Mouse (Mus musculus): Measurements from ENCODE around the gene Pym1.
"Not testable (repeated sequence)": the region's sequence is repeated elsewhere in the genome, so short reads cannot be mapped to it uniquely, and the experiment has no call there.

The Pym1 gene

DNA sequence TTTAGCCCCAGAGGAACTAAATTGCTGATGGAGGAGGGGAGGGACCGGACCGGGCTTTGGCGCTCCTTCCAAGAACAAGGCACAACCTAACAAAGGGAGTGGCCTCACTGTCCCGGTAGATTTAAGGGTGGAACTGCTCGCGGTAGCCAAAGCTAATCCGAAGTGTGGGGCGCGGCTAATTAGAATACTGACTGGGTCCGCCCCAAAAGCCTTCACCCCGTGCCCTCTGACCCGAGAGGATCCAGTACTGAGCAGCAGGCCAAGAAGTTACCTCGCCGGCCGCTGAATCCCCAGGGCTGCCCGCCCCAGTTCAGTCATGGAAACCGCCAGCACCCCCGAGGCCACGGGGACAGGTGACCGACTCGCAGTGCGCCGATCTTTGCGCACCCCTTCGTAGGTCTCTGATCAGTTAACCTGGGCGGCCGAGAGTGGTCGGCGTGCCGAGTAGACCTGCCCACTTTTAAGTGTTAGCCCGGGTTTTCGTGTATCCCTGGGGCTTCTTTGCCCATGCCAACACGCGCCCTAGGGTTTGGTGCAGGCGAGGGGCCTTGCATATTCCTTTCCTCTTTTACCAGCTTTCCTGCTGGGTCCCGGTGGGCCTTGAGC is at the start of gene Pym1:
Pym1 (plus strand) TSS at position 244 of the 606 bp plus-strand sequence.
- DNase-seq (ENCODE audit: low spot score), result peak; percentile 84

DNA sequence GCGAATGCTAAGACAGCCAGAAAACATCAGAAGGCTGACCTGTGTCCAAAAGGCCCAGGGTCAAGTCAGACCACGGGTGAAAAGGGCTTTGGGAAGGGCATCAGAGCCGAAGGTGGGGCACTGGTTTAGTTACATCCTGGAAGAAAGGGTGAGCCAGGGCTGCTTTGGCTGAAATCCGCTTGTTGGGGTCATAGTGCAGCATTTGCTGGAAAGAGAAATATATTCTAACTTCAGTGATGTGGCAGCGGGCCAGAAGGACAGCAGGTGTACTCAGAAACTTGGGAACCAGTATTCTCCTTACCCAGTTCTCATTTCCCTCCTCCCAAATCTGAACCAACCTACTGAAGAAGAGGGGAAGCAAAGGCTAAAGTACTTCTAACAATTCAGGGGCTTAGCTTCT is 48.7 kb upstream of the Pym1 start:
- peak; percentile 48 for DNase-seq (ENCODE audit: low spot score)

DNA sequence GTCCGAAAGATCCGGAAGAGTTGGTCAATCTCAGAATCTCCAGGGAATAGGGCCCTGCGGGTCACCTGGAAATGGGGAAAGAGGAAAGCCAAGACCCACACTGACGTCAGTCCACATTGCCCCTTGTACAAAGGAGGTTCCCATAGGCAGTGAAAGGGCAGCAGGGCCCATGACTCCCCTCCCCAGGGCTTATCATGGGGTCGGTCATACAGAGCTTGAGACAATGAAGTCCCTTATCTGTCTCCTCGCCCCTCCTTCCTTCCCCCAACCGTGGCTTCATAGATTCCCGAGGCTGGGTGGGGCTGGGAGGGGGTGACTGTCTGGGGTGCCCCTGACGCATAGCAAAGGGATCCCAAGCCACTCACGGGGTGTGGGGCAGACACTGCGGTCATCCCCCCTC is 48.1 kb upstream of the Pym1 start:
- DNase-seq (ENCODE audit: low spot score), result no peak

DNA sequence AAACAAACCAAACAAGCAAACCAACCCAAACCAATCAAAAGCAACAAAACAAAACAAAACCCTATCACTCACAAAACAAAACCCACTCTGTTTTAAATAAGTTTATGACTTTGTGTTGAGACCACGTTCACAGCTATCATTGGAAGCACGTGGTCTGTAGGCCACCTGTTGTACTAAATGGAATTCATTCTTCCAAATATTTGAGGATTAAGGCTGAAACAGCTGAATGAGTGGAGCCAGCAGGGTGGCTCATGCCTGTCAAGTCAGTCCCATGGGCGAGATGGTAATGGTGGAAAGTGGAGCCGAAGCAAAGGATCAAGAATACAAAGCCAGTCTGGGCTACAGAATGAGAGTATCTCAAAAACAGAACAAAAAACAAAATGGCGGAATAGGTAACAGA is 47.0 kb upstream of the Pym1 start:
- DNase-seq (ENCODE audit: low spot score), result no peak

DNA sequence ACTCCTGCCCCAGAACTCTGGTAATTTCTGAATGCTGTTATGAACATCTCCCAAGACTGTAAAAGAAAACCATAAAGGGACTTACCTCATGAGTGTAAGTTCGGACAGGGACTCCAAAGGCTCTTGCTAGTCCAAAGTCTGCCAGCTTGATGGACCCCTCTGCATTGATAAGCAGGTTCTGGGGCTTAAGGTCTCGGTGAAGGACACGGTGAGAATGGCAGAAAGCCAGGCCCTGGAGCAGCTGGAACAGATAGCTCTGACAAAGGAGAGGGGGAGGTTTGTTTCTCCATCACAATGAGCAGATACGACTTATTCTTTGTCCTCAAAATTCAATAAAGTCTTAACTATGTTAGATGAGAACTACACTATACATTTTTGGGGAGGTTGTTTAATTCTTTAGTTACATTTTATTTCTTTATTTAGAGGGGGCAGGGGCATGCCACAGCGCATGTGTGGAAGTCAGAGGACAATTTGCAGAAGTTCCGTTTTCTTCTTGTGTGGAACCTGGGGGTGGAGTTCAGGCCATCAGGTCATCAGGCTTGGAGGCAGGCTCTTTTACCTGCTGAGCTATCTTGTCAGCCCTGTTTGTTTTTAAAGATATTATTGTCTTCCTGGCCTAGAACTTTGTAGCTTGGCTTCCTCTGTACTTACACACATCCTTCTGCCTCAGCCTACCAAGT is 45.2 kb upstream of the Pym1 start:
- peak; percentile 71 for DNase-seq (ENCODE audit: low spot score)

DNA sequence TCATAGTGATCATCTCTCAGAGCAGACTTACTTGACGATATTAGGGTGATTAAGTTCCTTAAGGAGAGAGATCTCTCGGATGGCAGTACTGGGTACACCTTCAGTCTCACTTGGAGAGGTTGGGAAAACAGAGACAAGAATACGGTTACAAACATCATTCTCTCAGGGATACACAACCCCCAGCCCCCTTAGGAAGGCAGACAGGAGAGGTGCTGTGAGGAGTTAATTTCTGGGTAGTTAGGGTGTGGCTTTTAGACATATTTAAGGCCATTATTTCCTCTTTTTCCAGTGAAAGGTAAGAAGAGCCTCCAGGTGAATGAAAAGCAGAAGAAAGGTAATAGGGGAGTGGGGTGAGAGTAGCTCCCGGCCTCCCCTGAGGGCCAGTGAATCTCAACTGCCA is 43.8 kb upstream of the Pym1 start, which contains the start of gene Pmel:
Pmel (plus strand) TSS at position 301 of the 400 bp plus-strand sequence.
- no peak for DNase-seq (ENCODE audit: low spot score)

DNA sequence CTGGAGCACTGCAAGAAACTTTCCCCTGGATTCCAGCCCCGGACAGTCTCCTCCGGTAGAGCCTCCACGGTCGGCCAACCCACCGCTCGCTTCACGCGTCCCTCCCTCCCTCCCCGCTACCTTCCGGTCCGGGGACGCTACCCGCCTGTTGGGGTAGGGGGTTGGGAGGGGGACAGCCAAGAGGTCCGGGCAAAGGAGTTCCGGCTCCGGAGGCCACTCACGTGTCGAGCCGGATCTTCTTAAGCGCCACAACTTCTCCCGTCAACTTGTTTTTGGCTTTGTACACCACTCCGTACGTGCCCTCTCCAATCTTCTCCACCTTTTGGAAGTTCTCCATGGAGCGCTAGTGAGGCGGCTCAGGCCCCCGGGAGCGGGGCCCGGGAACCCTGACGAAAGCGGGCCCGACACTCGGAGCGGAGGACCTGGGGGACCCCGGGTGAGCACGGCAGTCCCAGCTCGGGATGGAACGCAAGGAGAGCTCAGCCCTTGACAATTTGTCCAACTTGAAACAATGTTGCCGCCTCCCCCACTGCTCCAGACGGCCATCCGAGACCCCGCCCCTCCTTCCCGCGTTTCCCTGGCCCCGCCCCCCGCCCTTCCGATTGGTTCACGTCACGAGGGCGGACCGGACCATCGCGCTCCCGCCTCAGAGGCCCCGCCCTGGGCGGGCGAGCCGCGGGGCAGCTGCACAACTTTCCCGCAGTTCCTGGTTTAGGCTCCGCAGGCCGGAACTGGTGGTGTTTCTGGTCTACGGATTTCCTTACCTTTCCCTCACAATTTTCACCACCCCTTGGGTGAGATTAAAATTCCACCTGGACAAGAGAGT is 43.0 kb upstream of the Pym1 start, which contains the start of gene Cdk2:
Cdk2 (minus strand) TSS at position 541 of the 826 bp plus-strand sequence.
- peak; percentile 98 for DNase-seq (ENCODE audit: low spot score)

DNA sequence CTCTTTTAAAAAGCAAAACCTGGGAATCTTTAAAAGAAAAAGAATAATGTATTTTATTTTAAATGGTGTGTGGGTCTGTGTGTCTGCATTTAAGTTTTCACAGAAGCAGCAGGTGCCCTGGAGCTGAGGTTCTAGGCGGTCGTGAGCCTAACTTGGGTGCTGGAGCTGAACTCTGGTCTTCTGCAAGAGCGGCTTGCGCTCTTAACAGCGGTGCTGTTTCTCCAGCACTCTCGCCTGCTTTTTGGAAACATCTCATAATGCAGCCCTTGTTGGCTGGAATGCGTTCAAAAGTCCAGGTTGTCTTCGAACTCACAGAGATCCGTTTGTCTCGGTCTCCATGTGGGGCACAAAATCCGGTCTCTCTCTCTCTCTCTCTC is 42.4 kb upstream of the Pym1 start:
- peak; percentile 51 for DNase-seq (ENCODE audit: low spot score)

DNA sequence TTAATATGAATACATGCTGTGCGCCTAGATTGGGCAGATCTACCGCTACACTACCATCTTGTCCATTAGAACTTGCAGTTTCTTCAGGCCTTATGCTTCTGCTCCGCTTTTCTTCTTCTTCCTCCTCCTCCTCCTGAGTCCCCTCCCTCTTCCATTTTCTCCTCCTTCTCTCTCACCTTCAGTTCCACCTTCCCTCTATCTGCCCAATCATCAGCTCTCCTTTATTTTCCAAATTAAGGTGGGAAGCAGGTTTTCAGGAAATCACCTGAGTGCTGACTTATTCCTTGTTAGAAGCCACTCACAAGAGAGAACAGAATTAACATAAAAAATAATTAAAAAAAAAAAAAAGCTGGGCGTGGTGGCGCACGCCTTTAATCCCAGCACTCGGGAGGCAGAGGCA is 36.4 kb upstream of the Pym1 start:
- DNase-seq (ENCODE audit: low spot score), result not testable (repeated sequence)

DNA sequence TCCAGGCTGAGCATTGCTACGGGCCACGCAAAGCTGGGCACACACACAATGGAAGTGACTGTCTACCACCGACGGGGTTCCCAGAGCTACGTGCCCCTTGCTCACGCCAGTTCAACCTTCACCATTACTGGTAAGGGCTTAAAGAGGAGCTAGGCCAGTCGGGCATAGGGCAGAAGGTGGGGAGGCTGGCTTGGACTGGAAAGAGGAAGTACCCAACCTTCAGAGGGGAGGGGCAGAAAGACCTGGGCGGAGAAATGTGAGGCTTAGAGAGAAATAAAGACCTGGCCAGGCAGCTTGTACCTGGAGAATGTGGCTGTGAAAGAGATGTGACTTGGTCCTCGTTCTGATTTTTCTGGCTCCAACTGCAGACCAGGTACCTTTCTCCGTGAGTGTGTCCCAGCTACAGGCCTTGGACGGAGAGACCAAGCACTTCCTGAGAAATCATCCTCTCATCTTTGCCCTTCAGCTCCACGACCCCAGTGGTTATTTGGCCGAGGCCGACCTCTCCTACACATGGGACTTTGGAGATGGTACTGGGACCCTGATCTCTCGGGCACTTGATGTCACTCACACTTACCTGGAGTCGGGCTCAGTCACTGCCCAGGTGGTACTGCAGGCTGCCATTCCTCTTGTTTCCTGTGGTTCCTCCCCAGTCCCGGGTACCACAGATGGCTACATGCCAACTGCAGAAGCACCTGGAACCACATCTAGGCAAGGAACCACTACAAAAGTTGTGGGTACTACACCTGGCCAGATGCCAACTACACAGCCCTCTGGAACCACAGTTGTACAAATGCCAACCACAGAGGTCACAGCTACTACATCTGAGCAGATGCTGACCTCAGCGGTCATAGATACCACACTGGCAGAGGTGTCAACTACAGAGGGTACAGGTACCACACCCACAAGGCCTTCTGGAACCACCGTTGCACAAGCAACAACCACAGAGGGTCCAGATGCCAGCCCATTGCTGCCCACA is 31.8 kb upstream of the Pym1 start:
- no peak for DNase-seq (ENCODE audit: low spot score)

DNA sequence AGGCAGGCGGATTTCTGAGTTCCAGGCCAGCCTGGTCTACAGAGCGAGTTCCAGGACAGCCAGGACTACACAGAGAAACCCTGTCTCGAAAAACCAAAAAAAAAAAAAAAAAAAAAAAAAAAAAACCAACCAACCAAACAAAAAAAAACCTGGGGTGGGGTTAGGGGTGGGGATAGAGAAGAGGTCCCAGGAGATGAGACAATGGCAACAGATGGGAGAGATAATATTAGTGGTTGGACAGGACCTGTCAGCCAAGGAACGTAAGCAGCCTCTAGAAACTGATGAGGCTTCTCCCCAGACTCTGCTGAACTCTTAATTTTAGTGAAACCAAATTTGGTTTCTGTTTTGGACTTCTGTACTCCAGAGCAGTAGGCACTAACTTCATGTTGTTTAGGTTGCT is 22.2 kb upstream of the Pym1 start:
- DNase-seq (ENCODE audit: low spot score), result not testable (repeated sequence)

DNA sequence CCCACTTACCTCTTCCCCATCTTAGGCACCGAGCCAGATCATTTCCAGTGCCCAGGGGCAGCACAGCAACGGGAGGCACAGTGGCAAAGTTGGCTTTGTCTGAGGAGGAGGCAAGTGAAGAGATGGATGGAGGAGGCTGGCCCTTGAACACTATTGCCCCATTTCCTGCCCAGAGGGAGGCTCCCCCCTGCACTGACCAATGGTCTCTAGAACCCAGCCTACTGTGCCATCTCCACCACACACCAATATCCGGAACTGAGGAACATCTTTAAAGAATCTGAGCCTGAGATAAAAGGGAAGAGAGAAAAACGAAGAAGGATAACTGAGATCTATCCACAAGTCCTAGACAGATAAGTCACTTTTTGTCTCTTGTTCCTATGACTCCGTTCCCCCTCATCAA is 19.6 kb upstream of the Pym1 start:
- DNase-seq (ENCODE audit: low spot score), result no peak

DNA sequence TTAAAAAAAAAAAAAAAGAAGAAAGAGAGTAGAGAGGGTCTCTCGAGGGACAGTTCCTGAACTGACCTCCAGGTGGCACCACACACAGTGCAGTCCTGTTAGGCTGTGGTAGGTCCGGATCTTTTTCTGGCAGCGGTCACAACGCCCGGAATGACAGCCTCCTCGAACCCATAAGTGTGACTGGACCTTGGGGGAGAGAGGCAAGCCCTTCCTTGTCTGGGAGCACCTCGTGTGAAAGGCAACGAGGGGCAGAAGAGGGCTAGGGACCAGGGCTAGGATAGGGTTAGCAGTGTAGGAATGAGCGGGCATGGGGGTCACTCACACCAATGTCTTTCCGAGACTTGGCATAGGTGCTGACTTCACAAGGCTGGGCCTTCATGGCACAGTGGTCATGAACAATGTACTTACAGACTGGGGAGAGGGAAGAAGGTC is 16.7 kb upstream of the Pym1 start:
- DNase-seq (ENCODE audit: low spot score), result peak; percentile 90

DNA sequence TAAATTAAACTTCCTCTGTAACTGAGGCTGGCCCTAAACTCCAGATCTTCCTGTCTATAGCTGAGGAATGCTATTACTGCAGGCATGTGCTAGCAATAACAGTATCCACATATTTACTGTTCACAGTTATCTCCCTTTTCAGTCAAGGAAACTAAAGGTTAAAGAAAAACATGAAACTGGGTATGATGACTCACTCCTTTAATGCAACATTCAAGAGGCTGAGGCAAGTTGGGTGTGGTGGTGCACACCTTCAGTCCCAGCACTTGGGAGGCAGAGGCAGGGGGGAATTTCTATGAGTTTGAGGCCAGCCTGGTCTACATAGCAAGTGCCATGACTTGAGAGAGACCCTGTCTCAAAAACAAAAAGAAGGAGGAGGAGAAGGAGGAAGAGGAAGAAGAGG is 15.7 kb upstream of the Pym1 start:
- DNase-seq (ENCODE audit: low spot score), result no peak

DNA sequence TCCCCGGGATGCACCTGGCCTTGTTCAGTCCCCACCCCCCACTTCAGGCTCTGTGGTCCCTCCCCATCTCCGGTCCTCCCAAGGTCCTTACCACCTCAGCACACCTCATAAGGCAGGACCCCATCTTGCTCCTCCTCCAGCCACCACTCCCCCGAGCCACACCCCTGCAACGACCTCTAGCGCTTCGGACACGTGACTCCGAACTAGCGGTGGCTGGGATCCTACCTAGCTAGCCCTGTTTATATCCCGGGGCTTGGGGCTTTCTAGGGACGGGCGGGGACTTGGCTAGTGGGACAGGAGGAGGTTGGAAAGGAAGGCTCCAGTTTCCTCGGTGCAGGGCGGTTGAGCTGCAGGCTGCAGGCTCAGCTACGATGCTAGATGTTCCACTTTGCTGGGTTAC is 10.3 kb upstream of the Pym1 start:
- no peak for DNase-seq (ENCODE audit: low spot score)

DNA sequence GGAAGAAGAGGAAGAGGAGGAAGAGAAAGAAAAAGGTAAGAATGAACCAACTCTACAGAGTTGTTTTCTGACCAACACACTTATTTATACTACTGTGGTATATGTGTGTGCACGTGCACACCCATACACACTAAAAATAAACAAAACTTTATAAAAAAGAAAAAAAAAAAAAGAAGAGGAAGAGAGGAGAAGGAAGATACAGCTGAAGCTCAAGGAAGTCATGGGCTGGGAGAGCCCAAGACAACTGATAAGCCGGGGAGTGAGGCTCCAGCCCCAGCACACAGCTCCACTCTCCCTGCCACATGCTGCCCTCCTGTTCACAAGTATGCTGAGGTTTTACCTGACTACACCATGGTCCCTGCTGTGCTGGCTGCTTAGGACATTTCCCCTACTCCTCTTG is 7.4 kb upstream of the Pym1 start:
- no peak for DNase-seq (ENCODE audit: low spot score)

DNA sequence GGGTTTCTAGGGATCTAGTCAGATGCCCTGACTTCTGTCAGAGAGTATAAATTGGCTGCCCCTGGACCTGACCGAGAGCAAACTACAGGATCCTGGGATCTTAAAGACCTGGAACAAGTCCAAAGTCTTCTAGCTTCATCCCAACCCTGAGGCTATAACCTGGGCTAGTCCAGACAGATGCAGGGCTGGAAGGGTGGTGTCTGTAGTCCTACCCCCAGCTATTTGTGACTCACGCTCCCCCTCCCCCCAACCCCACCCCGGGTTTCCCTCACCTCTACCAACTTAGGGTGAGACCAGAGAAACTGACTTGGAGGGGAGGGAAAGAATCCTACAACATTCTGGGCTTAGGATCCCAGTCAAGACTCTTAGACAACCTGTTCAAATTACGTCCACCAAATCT is 5.1 kb upstream of the Pym1 start:
- DNase-seq (ENCODE audit: low spot score), result no peak

DNA sequence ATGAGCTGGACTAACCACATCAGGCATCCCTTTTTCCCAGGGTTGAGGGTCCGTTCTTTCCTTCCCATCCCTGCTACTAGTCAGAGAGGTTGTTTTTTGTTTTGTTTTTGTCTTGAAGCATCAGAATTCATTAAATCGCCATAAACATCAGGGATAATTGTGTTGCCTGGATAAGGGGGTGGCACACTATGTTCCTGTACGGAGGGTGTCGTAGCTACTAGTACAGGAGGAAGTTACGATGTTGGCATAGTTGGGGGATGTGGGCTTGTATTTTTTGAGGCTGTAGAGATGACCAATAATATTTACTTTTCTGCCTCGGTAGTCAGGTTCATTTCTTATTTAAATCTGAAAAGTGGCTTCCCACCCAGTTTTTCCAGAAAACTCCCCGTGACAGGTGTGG is 4.5 kb upstream of the Pym1 start:
- DNase-seq (ENCODE audit: low spot score), result no peak

DNA sequence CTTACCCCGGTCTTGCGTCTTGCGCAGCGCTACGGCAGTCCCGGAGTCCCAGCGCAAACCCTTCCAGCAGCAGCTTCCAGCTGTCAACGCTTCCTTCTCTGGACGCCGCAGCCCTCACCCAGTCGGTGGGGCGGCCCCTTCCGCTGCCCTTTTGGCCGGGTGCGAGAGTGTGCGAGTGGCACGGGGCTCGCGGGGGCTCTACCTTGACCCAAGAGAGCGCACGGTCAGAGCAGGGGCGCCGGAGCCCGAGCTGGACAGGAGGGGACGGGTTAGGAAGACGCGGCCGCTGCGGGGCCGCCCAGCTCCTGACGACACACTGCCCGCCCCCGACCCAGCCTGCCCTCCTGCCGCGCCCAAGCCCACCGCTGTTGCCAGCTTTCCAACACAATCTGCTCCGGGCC is 3.9 kb upstream of the Pym1 start:
- peak; percentile 72 for DNase-seq (ENCODE audit: low spot score)

DNA sequence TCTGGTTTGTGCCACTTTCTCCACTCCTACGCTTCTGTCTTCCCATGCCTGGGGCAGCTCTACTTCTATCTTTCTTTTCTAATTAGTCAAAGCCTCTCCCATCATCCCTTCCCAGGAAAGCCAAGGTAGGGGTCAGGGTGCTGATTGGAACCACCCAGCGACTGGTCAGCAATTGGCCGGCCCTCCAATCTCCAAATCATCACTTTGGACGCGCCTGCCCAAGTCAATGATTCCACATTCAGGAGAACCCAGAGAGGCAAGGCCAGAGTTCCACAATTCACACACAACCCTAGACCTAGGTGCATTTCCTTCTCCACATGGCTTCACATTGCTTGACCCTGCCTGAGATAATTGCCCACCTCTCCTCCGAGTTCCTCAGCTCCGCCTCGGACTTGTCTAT is 3.5 kb upstream of the Pym1 start:
- no peak for DNase-seq (ENCODE audit: low spot score)

DNA sequence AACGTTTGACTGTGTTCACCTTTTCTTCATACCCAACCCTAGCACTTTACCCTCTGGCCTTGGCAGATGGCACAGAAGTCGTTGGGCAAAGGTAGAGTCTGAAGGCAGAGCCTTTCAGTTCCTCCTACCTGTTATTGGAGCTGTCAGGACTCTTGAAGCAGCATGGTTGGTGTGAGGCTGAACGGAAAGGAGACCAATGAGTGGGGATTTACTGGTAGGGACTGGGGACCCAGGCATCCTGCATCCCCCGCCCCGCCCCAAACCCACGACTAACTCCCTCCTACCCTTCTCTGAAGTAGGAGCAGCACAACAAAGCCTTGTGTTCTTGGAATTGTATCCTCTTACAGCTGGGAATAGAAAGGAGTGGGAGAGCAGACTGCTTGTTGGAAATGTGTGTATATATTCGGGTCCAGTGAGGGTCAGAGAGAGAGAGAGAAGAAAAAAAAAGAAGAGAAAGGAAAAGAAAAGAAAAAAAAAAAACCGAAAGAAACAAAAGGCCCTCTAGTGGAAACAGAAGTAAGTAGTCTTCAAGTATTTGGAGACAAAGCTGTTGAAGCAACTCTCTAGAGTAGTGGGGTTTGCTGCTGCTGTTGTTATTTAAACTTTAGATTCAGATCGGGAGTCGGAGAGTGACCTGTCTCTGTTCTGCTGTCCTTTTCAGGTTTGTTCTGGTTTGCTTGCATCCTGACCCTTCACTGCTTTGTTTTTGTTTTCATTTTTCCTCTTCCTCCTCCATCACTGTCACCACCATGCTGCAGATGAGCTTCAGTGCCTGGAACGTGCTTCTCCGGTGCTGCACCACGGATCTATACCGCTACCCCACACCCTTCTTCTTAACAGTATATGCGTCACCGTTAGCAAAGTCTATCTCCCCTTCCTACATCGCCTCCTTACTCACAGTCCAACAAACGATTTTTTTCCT is 2.7 kb upstream of the Pym1 start, which contains the start of gene Dgka:
Dgka (minus strand) TSS at position 176 of the 922 bp plus-strand sequence.
- DNase-seq (ENCODE audit: low spot score), result peak; percentile 56

All from testis, postnatal 10 days (tissue).